Mouse (Mus musculus) heart, adult 2 months (tissue): ENCODE data around the gene Tbc1d14. TPM values are rescaled to one million over a fixed set of nuclear protein-coding genes. Genes with fewer than 3 reads are reported as not detected.
A peak's percentile ranks its signal among the peaks of the same experiment; 100 is the strongest.

Experiments used
- DNase-seq, 2 experiments: peaks; one replicate each; pipeline ENCODE4 v3.0.0; 2021
- H3K27ac ChIP-seq: fragments of 200-600 bp; 2 replicates; pipeline ENCODE4 v1.8.1; 2022
- H3K27me3 ChIP-seq: fragments of 200-500 bp; 2 replicates; pipeline ENCODE4 v1.6.1; 2012; ENCODE audit warnings: mild to moderate bottlenecking, low read length, inconsistent platforms, mixed read lengths; ENCODE audit not compliant: control insufficient read depth, insufficient read depth
- H3K36me3 ChIP-seq: fragments of 200-500 bp; 2 replicates; pipeline ENCODE4 v1.6.1; 2012; ENCODE audit warnings: low read length, inconsistent platforms; ENCODE audit not compliant: control insufficient read depth, insufficient read depth
- H3K4me1 ChIP-seq: fragments of 200-500 bp; 2 replicates; pipeline ENCODE4 v1.6.1; 2011; ENCODE audit warnings: low read length; ENCODE audit not compliant: control insufficient read depth, insufficient read depth
- H3K4me3 ChIP-seq: fragments of 200-600 bp; 2 replicates; pipeline ENCODE4 v1.8.1; 2022
- H3K79me2 ChIP-seq: fragments of 200-500 bp; replicated peaks from 2 replicates; pipeline ENCODE4 v1.6.1; 2012; ENCODE audit warnings: mild to moderate bottlenecking, inconsistent platforms, low read length, moderate library complexity, mixed read lengths; ENCODE audit not compliant: control insufficient read depth, insufficient read depth
- H3K9ac ChIP-seq: fragments of 200-500 bp; 2 replicates; pipeline ENCODE4 v1.6.1; 2012; ENCODE audit warnings: low read depth, mild to moderate bottlenecking, control low read depth, inconsistent platforms, low read length, mixed read lengths
- CTCF ChIP-seq: fragments of 200-600 bp; IDR thresholded peaks from 2 replicates; pipeline ENCODE4 v1.8.1; 2022; ENCODE audit warnings: antibody characterized with exemption, mild to moderate bottlenecking, moderate library complexity
- EP300 ChIP-seq: fragments of 200-500 bp; IDR thresholded peaks from 2 replicates; pipeline ENCODE4 v1.6.1; 2011; ENCODE audit warnings: low read depth, low read length, control low read depth; ENCODE audit not compliant: insufficient read depth
- POLR2A ChIP-seq: fragments of 200-500 bp; IDR thresholded peaks from 2 replicates; pipeline ENCODE4 v1.6.1; 2011; ENCODE audit warnings: mild to moderate bottlenecking, low read depth, low read length, control low read depth; ENCODE audit not compliant: insufficient read depth
- WGBS: fragments of 180-500 bp; shearing (Covaris S2); methylation state at CpG from one replicate; pipeline ENCODE4 v1.1.7; 2018; 5-methylcytosine and 5-hydroxymethylcytosine counted together
- intact Hi-C: fragments of 180-260 bp; cut with DNase I; formaldehyde crosslinking; loops from one replicate; pipeline ENCODE4 v1.15.1; 2025
- polyA plus RNA-seq: library from polyadenylated mRNA; depleted of rRNA; stranded (reverse); fragments of >200 nt; gene quantifications from 2 replicates; pipeline ENCODE4 v1.2.3, GENCODE M21; 2012
- total RNA-seq, 2 experiments: library from RNA; stranded (reverse); gene quantifications; 2 replicates each; pipeline ENCODE4 v1.2.3; 2021

Tbc1d14 gene
- total and polyA plus RNA-seq, 3 experiments: 11.7 to 13.0 (median 12.4) TPM

- WGBS: 39% methylated on average over 2 of the region's 2 CpGs
- DNase-seq: peak; percentile 33 to 63
- no peak overlapping the region for H3K9ac ChIP-seq
- no peaks in the 10 kb centered on the region for H3K79me2 ChIP-seq
- TF ChIP-seq EP300: 0 out of 2 replicates have a peak, but pooled peaks have one; percentile 52
- TF ChIP-seq CTCF: peak; percentile 77
- no peak for TF ChIP-seq POLR2A
- peaks cover 3% of the 10 kb centered on the region for H3K4me1 ChIP-seq
- intact Hi-C loops: loop anchor here (1.0 to 5.0 kb wide), 2 partner anchors 25 to 507 kb away; partner anchors contain the start of gene Grpel1
- no peak overlapping the region for H3K27ac ChIP-seq
- no peak overlapping the region for H3K4me3 ChIP-seq
- no peaks in the 10 kb centered on the region for H3K27me3 ChIP-seq
- no peaks in the 10 kb centered on the region for H3K36me3 ChIP-seq
These were observed 103.9 kb downstream of the Tbc1d14 start for GRCm38 (mm10) chr5:36489225-36489624.

GRCm38 (mm10) chr5:36485306-36485705, 107.8 kb downstream of the Tbc1d14 start:
- H3K27me3 ChIP-seq: no peaks in the 10 kb centered on the region
- H3K27ac ChIP-seq: no peak overlapping the region
- peak overlapping the region; percentile 51 for H3K4me3 ChIP-seq
- H3K79me2 ChIP-seq: peaks cover 7% of the 10 kb centered on the region
- peaks cover 15% of the 10 kb centered on the region for H3K4me1 ChIP-seq
- 23% methylated on average over 19 of the region's 19 CpGs for WGBS
- peaks cover 9% of the 10 kb centered on the region for H3K36me3 ChIP-seq
- TF ChIP-seq CTCF (no peak), POLR2A (no peak), EP300 (no peak)
- no peak overlapping the region for H3K9ac ChIP-seq
- intact Hi-C loops: loop anchor here (2.0 to 5.0 kb wide), 2 partner anchors 97 to 503 kb away; no protein-coding TSS in a partner anchor
- DNase-seq: no peak

GRCm38 (mm10) chr5:36484171-36484990, 108.7 kb downstream of the Tbc1d14 start, which contains the start of the genes Tada2b and Ccdc96:
Gene Tada2b (minus strand): TSS chr5:36484285.
Gene Ccdc96 (plus strand): TSS chr5:36484588.
- H3K4me3 ChIP-seq: peak within 1 kb of the TSS; percentile 75
- H3K27ac ChIP-seq: peak within 1 kb of the TSS; percentile 86
- peaks cover 10% of the 10 kb centered on the region for H3K36me3 ChIP-seq
- H3K79me2 ChIP-seq: peaks cover 8% of the 10 kb centered on the region
- intact Hi-C loops: loop anchor here (2.0 kb wide), 1 partner anchor 98 kb away; no protein-coding TSS in a partner anchor
- H3K4me1 ChIP-seq: peaks cover 22% of the 10 kb centered on the region
- TF ChIP-seq POLR2A (no peak), EP300 (0 out of 2 replicates have a peak, but pooled peaks have one; percentile 25), CTCF (peak; percentile 71)
- H3K9ac ChIP-seq: peak within 1 kb of the TSS; percentile 98
- no peaks in the 10 kb centered on the region for H3K27me3 ChIP-seq
- WGBS: 4% methylated on average over 97 of the region's 97 CpGs
- DNase-seq: peak; percentile 98 to 100

GRCm38 (mm10) chr5:36483203-36484101, 109.6 kb downstream of the Tbc1d14 start:
- WGBS: 6% methylated on average over 58 of the region's 58 CpGs

GRCm38 (mm10) chr5:36481114-36481513, 112.0 kb downstream of the Tbc1d14 start:
- Histone ChIP-seq H3K27ac (no peak overlapping the region), H3K4me1 (peaks cover 37% of the 10 kb centered on the region), H3K9ac (no peak overlapping the region), H3K79me2 (peaks cover 11% of the 10 kb centered on the region), H3K36me3 (peaks cover 16% of the 10 kb centered on the region), H3K4me3 (no peak overlapping the region), H3K27me3 (no peaks in the 10 kb centered on the region)
- intact Hi-C loops: no loop called here
- TF ChIP-seq EP300 (no peak), CTCF (peak; percentile 22; the same call in 1 of the 2 replicates)
- WGBS: 55% methylated on average over 1 of the region's 1 CpGs
- no peak for DNase-seq

More at GRCm38 (mm10) chr5:36483203-36484101, 109.6 kb downstream of the Tbc1d14 start:
- Histone ChIP-seq H3K36me3 (peaks cover 13% of the 10 kb centered on the region), H3K4me1 (peaks cover 31% of the 10 kb centered on the region), H3K79me2 (peaks cover 8% of the 10 kb centered on the region), H3K27ac (peak overlapping the region; percentile 86), H3K27me3 (no peaks in the 10 kb centered on the region), H3K9ac (peak overlapping the region; percentile 98), H3K4me3 (peak overlapping the region; percentile 75)
- TF ChIP-seq POLR2A: no peak
- 0 out of 2 replicates have a peak, but pooled peaks have one; percentile 2 for TF ChIP-seq EP300
- DNase-seq: peak; percentile 63 to 68
- intact Hi-C loops: loop anchor here (1.0 to 2.0 kb wide), 2 partner anchors 18 to 99 kb away; no protein-coding TSS in a partner anchor
